Mouse (Mus musculus) E14TG2a.4 (cell line): Measurements from ENCODE around the gene Uba52.

ENCODE experiments used
- H3K27me3 ChIP-seq: 2 replicates; pipeline ENCODE4 v1.6.1; 2014; ENCODE audit warnings: low read length, control low read depth; ENCODE audit not compliant: insufficient read depth
- H3K36me3 ChIP-seq: 2 replicates; pipeline ENCODE4 v1.6.1; 2014; ENCODE audit warnings: low read length, control low read depth; ENCODE audit not compliant: insufficient read depth
- H3K4me1 ChIP-seq: replicated peaks from 2 replicates; pipeline ENCODE4 v1.6.1; 2014; ENCODE audit warnings: low read depth, low read length, control low read depth
- H3K4me3 ChIP-seq: replicated peaks from 2 replicates; pipeline ENCODE4 v1.5.1; 2014; ENCODE audit warnings: mild to moderate bottlenecking, low read length
- H3K9me3 ChIP-seq: 2 replicates; pipeline ENCODE4 v1.6.1; 2014; ENCODE audit warnings: low read length, control low read depth
- CTCF ChIP-seq: conservative IDR thresholded peaks from 2 replicates; pipeline ENCODE4 v1.5.1; 2014; ENCODE audit warnings: low read length
- NANOG ChIP-seq: IDR thresholded peaks from 2 replicates; pipeline ENCODE4 v1.6.1; 2014; ENCODE audit warnings: borderline replicate concordance, low read length, mixed read lengths
- POU5F1 ChIP-seq: IDR thresholded peaks from 2 replicates; pipeline ENCODE4 v1.6.1; 2014; ENCODE audit warnings: low read length, borderline replicate concordance

The Uba52 gene

GRCm38 (mm10) chr8:70482943-70483342 is 27.7 kb downstream of the Uba52 start:
- Histone ChIP-seq H3K27me3 (peaks cover 73% of the 10 kb centered on the region), H3K4me1 (peaks cover 45% of the 10 kb centered on the region), H3K4me3 (no peak overlapping the region), H3K36me3 (no peaks in the 10 kb centered on the region), H3K9me3 (no peaks in the 10 kb centered on the region)
- TF ChIP-seq POU5F1 (no peak), NANOG (no peak), CTCF (no peak)

GRCm38 (mm10) chr8:70481908-70482307 is 28.7 kb downstream of the Uba52 start:
- Histone ChIP-seq H3K4me1 (peaks cover 44% of the 10 kb centered on the region), H3K36me3 (no peaks in the 10 kb centered on the region), H3K9me3 (no peaks in the 10 kb centered on the region), H3K27me3 (peaks cover 63% of the 10 kb centered on the region), H3K4me3 (no peak overlapping the region)
- TF ChIP-seq CTCF, result no peak
- TF ChIP-seq NANOG, result no peak
- TF ChIP-seq POU5F1, result no peak

GRCm38 (mm10) chr8:70477269-70477982 is 33.2 kb downstream of the Uba52 start:
- Histone ChIP-seq H3K4me1 (peaks cover 37% of the 10 kb centered on the region), H3K4me3 (peak overlapping the region; percentile 96), H3K36me3 (peaks cover 7% of the 10 kb centered on the region), H3K27me3 (peaks cover 25% of the 10 kb centered on the region), H3K9me3 (no peaks in the 10 kb centered on the region)
- TF ChIP-seq POU5F1, result no peak
- TF ChIP-seq CTCF, result no peak

- Histone ChIP-seq H3K27me3 (peaks cover 16% of the 10 kb centered on the region), H3K4me1 (peaks cover 38% of the 10 kb centered on the region), H3K9me3 (no peaks in the 10 kb centered on the region), H3K4me3 (peak within 1 kb of the TSS; percentile 96), H3K36me3 (peaks cover 7% of the 10 kb centered on the region)
- TF ChIP-seq CTCF (no peak), POU5F1 (no peak), NANOG (no peak)
Observed at GRCm38 (mm10) chr8:70476333-70477268, 34.0 kb downstream of the Uba52 start, which contains the start of gene Klhl26. Gene Klhl26, minus strand, starts transcription at chr8:70476968.

- TF ChIP-seq NANOG, result no peak
- no peak for TF ChIP-seq CTCF
- TF ChIP-seq POU5F1, result no peak
- Histone ChIP-seq H3K36me3 (peaks cover 37% of the 10 kb centered on the region), H3K9me3 (no peaks in the 10 kb centered on the region), H3K4me1 (peaks cover 46% of the 10 kb centered on the region), H3K4me3 (no peak overlapping the region), H3K27me3 (no peaks in the 10 kb centered on the region)
Observed at GRCm38 (mm10) chr8:70471856-70472255, 38.7 kb downstream of the Uba52 start.

- H3K4me3 ChIP-seq, result no peak overlapping the region
- TF ChIP-seq POU5F1 (no peak), NANOG (no peak), CTCF (no peak)
- H3K4me1 ChIP-seq, result peaks cover 44% of the 10 kb centered on the region
- no peaks in the 10 kb centered on the region for H3K27me3 ChIP-seq
- peaks cover 46% of the 10 kb centered on the region for H3K36me3 ChIP-seq
- H3K9me3 ChIP-seq, result no peaks in the 10 kb centered on the region
Observed at GRCm38 (mm10) chr8:70469938-70470337, 40.7 kb downstream of the Uba52 start.

GRCm38 (mm10) chr8:70469295-70469916 is 41.2 kb downstream of the Uba52 start:
- Histone ChIP-seq H3K27me3 (no peaks in the 10 kb centered on the region), H3K36me3 (peaks cover 50% of the 10 kb centered on the region), H3K4me3 (no peak overlapping the region), H3K9me3 (no peaks in the 10 kb centered on the region), H3K4me1 (peaks cover 44% of the 10 kb centered on the region)
- TF ChIP-seq POU5F1 (no peak), CTCF (no peak), NANOG (no peak)

GRCm38 (mm10) chr8:70468733-70469132 is 41.9 kb downstream of the Uba52 start:
- no peak overlapping the region for H3K4me3 ChIP-seq
- H3K9me3 ChIP-seq, result no peaks in the 10 kb centered on the region
- H3K36me3 ChIP-seq, result peaks cover 50% of the 10 kb centered on the region
- TF ChIP-seq NANOG, result no peak
- TF ChIP-seq POU5F1, result no peak
- TF ChIP-seq CTCF, result no peak
- H3K27me3 ChIP-seq, result no peaks in the 10 kb centered on the region
- H3K4me1 ChIP-seq, result peaks cover 44% of the 10 kb centered on the region
